Mouse (Mus musculus): ENCODE measurements around the gene Pld6.
"Not testable (repeated sequence)": the region's sequence is repeated elsewhere in the genome, so short reads cannot be mapped to it uniquely, and the experiment has no call there.

The Pld6 gene

GRCm38 (mm10) chr11:59746614-59747013 lies 40.8 kb downstream of the Pld6 start:
- peak; percentile 22 for DNase-seq (ENCODE audit: low read depth, low spot score)

- no peak for DNase-seq (ENCODE audit: low read depth, low spot score)
Observed at GRCm38 (mm10) chr11:59745851-59746250, 41.6 kb downstream of the Pld6 start.

GRCm38 (mm10) chr11:59744374-59744773 lies 43.1 kb downstream of the Pld6 start:
- no peak for DNase-seq (ENCODE audit: low read depth, low spot score)

GRCm38 (mm10) chr11:59743712-59744111 lies 43.7 kb downstream of the Pld6 start:
- no peak for DNase-seq (ENCODE audit: low read depth, low spot score)

- no peak for DNase-seq (ENCODE audit: low read depth, low spot score)
Observed at GRCm38 (mm10) chr11:59743307-59743706, 44.1 kb downstream of the Pld6 start.

GRCm38 (mm10) chr11:59741915-59742314 lies 45.5 kb downstream of the Pld6 start:
- no peak for DNase-seq (ENCODE audit: low read depth, low spot score)

GRCm38 (mm10) chr11:59739996-59740395 lies 47.4 kb downstream of the Pld6 start:
- DNase-seq (ENCODE audit: low read depth, low spot score): no peak

- DNase-seq (ENCODE audit: low read depth, low spot score): no peak
Observed at GRCm38 (mm10) chr11:59737250-59737649, 50.2 kb downstream of the Pld6 start.

GRCm38 (mm10) chr11:59735938-59736337 lies 51.5 kb downstream of the Pld6 start:
- DNase-seq (ENCODE audit: low read depth, low spot score): not testable (repeated sequence)

- no peak for DNase-seq (ENCODE audit: low read depth, low spot score)
Observed at GRCm38 (mm10) chr11:59734335-59734734, 53.1 kb downstream of the Pld6 start.
